Mouse (Mus musculus) forebrain, embryonic 15.5 days (tissue): ENCODE results near the gene Dnaaf3. TPM values are rescaled to one million over a fixed set of nuclear protein-coding genes. Genes with fewer than 3 reads are reported as not detected.

ENCODE experiments used
- ATAC-seq: fragments of 200-750 bp; cut with Nextera tagmentation; replicated peaks from 2 replicates; pipeline ENCODE4 v1.8.0; 2017; ENCODE audit warnings: mild to moderate bottlenecking, moderate TSS enrichment, moderate library complexity
- H3K27ac ChIP-seq: fragments of 300-500 bp; sonication (generic); replicated peaks from 2 replicates; pipeline ENCODE4 v1.5.1; 2015; ENCODE audit warnings: mild to moderate bottlenecking, inconsistent platforms
- H3K27me3 ChIP-seq: fragments of 300-500 bp; sonication (generic); 2 replicates; pipeline ENCODE4 v1.6.1; 2015; ENCODE audit warnings: inconsistent platforms
- H3K36me3 ChIP-seq: fragments of 300-500 bp; sonication (generic); 2 replicates; pipeline ENCODE4 v1.6.1; 2015; ENCODE audit warnings: mild to moderate bottlenecking, inconsistent platforms
- H3K4me1 ChIP-seq: fragments of 300-500 bp; sonication (generic); 2 replicates; pipeline ENCODE4 v1.6.1; 2015; ENCODE audit warnings: inconsistent platforms
- H3K4me2 ChIP-seq: fragments of 300-500 bp; sonication (generic); replicated peaks from 2 replicates; pipeline ENCODE4 v1.6.1; 2015; ENCODE audit warnings: mild to moderate bottlenecking, inconsistent platforms
- H3K4me3 ChIP-seq: fragments of 300-500 bp; sonication (generic); 2 replicates; pipeline ENCODE4 v1.5.1; 2015; ENCODE audit warnings: mild to moderate bottlenecking, inconsistent platforms
- H3K9ac ChIP-seq: fragments of 300-500 bp; sonication (generic); replicated peaks from 2 replicates; pipeline ENCODE4 v1.6.1; 2015; ENCODE audit warnings: mild to moderate bottlenecking, inconsistent platforms
- H3K9me3 ChIP-seq: fragments of 300-500 bp; sonication (generic); 2 replicates; pipeline ENCODE4 v1.6.1; 2016; ENCODE audit warnings: inconsistent platforms
- whole genome bisulfite sequencing: fragments of 180-500 bp; shearing (Covaris S2); methylation state at CpG from one replicate; pipeline ENCODE4 v1.1.7; 2015; ENCODE audit warnings: mixed read lengths; 5-methylcytosine and 5-hydroxymethylcytosine counted together
- polyA plus RNA-seq: library from polyadenylated mRNA; unstranded; fragments of >200 nt; fragmentation: Nextera tagmentation; extraction: Ambion mirVana; gene quantifications from 2 replicates; pipeline ENCODE4 v1.2.1, GENCODE M21; 2015

Dnaaf3 gene
- polyA plus RNA-seq, 1 experiment from 2014 or later: 1.7 TPM

DNA sequence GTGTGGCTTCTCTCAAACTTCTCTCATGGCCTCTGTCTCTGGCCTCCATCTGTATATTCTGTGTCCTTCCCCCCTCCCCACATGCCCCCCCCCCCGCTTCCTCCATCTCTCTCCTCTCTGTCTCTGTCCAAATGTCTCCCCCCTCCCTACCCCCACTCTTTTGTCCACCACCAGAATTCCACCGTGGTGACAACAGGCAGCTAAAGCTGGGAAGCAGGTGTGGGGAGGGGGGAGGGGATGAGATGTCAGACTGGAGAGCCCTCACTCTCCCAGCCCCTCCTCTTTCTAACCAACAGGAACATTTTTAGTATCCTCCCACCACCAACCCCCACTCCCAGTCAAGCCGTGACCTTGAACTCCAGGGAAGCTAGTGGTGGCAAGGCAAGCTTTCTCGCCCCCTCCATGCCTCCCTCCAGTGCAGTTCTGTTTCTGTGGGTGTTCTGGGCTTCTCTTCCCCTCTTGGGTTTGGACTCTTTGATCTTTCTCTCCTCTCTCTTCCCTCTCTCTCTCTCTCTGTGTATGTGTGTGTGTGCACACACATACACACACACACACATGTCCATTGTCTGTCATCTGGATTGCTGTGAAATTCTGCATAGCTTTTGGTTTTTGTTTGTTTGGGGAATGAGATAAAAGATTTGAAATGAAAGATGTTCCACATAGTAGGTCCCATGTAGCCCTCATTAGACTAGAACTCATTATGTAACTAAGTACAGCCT lies 15.8 kb downstream of the Dnaaf3 start, which contains the start of gene Tnnt1:
Gene Tnnt1, minus strand, starts transcription at position 51 of the 719 bp plus-strand sequence.
- WGBS: 20% methylated on average over 4 of the region's 4 CpGs
- H3K4me2 ChIP-seq: no peak within 1 kb of the TSS
- H3K4me1 ChIP-seq: peaks cover 8% of the 10 kb centered on the region; the same call in 1 of the 2 replicates
- no peak within 1 kb of the TSS for H3K9ac ChIP-seq
- ATAC-seq: no peak
- H3K36me3 ChIP-seq: no peaks in the 10 kb centered on the region
- no peaks in the 10 kb centered on the region for H3K9me3 ChIP-seq
- no peak within 1 kb of the TSS for H3K27ac ChIP-seq
- no peaks in the 10 kb centered on the region for H3K27me3 ChIP-seq
- H3K4me3 ChIP-seq: no peak within 1 kb of the TSS

DNA sequence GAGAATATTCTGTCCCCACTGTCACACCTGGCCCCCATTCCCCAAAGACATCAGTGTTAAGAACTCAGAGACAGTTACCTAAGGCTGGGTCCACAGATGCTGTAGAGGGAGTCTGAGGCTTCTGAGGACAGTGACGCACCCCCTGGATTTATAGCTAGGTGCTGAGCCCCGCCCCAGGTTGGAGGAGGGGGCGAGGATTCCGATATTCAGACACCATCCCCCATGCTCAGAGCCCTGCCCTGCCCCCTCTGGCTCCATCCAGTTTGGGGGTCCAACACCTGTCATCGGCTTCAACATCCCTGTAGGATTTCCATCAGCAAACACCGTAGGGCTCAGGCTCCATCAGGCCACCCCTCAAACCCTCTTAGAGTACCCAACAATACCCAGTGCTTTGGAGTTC lies 16.4 kb downstream of the Dnaaf3 start:
- no peaks in the 10 kb centered on the region for H3K9me3 ChIP-seq
- 0 out of 2 replicates have a peak, but pooled peaks cover 2% of the 10 kb centered on the region for H3K4me1 ChIP-seq
- no peaks in the 10 kb centered on the region for H3K36me3 ChIP-seq
- H3K9ac ChIP-seq: no peak overlapping the region
- 64% methylated on average over 6 of the region's 6 CpGs for WGBS
- no peak for ATAC-seq
- no peak overlapping the region for H3K4me2 ChIP-seq
- no peak overlapping the region for H3K27ac ChIP-seq
- H3K27me3 ChIP-seq: no peaks in the 10 kb centered on the region
- H3K4me3 ChIP-seq: no peak overlapping the region

DNA sequence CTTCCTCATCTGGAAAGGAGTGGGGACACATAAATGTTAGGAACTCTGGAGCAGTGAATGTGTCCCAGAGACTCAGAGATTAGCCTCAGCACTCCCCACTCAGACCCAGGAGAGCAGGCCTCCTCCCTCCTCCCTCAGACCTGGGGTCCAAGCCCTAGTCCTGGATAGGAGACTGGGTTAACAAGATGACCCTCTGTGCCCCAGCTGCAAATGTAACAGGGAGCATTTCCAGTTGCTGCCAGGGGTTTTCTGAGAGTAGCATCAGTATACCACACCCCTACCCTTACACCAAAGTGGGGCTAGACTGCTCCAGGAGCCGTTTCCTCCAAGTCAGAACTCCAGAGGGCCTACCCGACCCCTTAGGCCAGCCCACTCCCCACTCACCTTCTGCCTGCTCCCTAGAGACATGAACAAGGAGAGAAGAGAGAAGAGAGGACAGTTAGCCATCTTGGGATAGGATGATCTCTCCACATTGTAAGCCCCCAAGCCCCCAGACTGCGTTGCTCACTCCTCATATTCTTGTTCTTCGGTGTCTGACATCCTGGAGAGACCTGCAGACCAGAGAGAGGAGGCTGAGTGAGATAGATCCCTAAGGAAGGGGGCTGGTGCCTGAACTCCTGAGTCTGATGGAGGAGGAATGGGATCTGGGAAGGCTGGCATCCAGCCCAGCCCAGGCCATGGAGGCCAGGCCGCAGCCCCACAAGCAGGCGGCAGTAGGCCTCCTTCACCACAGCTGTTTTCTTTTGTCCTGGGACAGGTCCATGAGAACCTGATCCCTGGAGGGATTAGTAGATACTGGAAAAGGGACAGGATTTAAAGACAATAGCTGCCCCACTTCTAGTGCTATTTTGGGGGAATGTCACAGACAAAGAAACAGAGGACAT lies 18.2 kb downstream of the Dnaaf3 start:
- 48% methylated on average over 6 of the region's 6 CpGs for WGBS
- H3K27ac ChIP-seq: no peak overlapping the region
- H3K9me3 ChIP-seq: no peaks in the 10 kb centered on the region
- H3K9ac ChIP-seq: no peak overlapping the region
- H3K4me3 ChIP-seq: no peak overlapping the region
- ATAC-seq: no peak
- no peaks in the 10 kb centered on the region for H3K27me3 ChIP-seq
- 0 out of 2 replicates have a peak, but pooled peaks cover 5% of the 10 kb centered on the region for H3K4me1 ChIP-seq
- H3K36me3 ChIP-seq: no peaks in the 10 kb centered on the region
- no peak overlapping the region for H3K4me2 ChIP-seq

DNA sequence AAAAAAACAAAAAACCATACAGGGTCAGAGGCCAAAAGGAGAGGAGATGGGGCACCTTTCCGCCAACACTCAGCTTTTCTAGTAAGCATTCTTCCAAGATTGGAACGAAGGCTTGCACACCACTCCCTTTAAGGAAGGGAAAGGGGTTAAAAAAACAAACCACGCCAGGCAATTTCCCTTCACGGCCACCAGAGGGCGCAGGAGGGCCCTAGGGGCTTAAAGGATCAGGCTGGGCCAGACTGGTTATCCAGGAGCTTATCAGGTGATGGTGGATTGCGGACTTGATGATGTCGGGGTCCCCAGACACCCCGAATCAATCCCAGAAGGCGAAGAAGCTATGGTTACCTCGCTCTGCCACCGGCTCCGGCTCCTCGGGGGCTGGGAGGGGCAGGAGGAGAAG lies 19.0 kb downstream of the Dnaaf3 start:
- Histone ChIP-seq H3K27me3 (no peaks in the 10 kb centered on the region), H3K4me2 (no peak overlapping the region), H3K36me3 (no peaks in the 10 kb centered on the region), H3K9ac (no peak overlapping the region), H3K4me1 (0 out of 2 replicates have a peak, but pooled peaks cover 5% of the 10 kb centered on the region), H3K27ac (no peak overlapping the region), H3K4me3 (no peak overlapping the region), H3K9me3 (no peaks in the 10 kb centered on the region)
- ATAC-seq: no peak
- WGBS: 31% methylated on average over 13 of the region's 13 CpGs

DNA sequence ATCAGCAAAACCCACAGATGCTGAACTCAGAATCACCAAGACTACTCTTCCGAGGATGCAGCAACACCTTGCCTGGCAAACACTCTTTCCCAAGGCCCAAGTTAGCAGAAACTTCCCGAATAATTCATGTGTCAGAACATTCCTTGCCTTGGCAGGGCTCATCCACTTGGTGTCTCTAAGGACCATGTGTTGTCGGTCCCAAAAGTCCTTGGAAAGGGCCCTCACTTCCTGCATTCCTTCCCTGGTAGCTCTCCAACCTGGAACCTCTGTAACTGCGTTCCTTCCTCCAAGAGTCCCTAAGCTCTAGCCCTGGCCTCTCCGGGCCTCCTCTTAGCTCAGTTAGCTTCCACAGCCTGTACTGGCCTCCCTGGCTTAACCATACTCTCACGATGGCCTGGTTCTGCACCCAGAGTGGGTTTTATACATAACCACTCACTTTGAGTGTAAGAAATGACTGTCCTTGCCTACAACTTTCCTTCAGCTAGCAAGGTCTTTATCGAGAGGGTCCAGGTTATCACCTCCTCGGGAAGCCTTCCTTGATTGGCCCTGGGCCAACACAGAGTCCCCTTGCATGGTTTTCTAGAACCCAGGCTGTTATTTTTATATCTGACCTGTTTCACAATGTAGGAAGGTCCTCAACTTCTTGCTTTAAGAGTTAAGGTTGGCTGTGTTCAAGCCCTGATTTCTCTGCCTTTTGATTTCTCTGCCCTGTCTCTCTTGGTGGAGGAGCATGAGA lies 20.6 kb downstream of the Dnaaf3 start:
- Histone ChIP-seq H3K36me3 (no peaks in the 10 kb centered on the region), H3K9ac (no peak overlapping the region), H3K4me2 (no peak overlapping the region), H3K4me3 (no peak overlapping the region), H3K27me3 (no peaks in the 10 kb centered on the region), H3K4me1 (0 out of 2 replicates have a peak, but pooled peaks cover 5% of the 10 kb centered on the region), H3K27ac (no peak overlapping the region), H3K9me3 (no peaks in the 10 kb centered on the region)
- WGBS: 83% methylated on average over 8 of the region's 8 CpGs
- ATAC-seq: no peak

DNA sequence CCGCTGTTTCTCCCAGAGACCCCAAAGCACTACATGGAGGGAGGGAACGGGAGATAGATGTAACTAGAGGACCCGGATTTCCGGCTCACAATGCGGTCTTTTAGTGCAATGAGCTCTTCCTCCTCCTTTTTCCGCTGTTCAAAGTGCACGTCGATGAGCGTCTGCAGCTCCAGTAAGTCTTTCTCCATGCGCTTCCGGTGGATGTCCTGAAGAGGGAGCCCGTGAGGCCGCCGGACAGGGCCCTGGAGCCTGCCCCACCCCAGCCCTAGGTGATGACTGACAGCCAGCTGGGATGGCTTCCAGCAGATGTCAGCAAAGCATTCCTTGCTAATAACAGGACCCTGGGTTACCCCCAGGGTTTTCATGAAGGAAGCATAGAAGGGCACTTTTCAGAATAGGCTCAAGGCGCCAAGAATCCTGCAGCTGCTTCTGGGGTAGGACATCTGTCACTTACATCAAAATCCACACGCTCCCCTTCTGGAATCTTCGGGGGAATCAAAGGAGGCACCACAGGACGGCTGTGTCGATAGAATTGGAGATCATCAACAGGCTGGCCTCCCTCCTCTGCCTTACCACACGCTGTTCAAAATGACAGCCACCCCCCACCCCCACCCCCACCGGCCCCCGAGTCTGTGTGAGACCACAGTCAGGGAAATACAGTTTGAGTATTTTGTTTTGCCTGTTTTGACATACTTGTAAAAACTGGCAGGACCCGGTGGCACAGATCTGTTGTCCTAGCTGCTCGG lies 22.2 kb downstream of the Dnaaf3 start:
- Histone ChIP-seq H3K9me3 (no peaks in the 10 kb centered on the region), H3K4me3 (no peak overlapping the region), H3K36me3 (no peaks in the 10 kb centered on the region), H3K4me2 (no peak overlapping the region), H3K27ac (no peak overlapping the region), H3K9ac (no peak overlapping the region), H3K27me3 (no peaks in the 10 kb centered on the region), H3K4me1 (0 out of 2 replicates have a peak, but pooled peaks cover 5% of the 10 kb centered on the region)
- 13% methylated on average over 24 of the region's 24 CpGs for WGBS
- peak; percentile 70 for ATAC-seq

DNA sequence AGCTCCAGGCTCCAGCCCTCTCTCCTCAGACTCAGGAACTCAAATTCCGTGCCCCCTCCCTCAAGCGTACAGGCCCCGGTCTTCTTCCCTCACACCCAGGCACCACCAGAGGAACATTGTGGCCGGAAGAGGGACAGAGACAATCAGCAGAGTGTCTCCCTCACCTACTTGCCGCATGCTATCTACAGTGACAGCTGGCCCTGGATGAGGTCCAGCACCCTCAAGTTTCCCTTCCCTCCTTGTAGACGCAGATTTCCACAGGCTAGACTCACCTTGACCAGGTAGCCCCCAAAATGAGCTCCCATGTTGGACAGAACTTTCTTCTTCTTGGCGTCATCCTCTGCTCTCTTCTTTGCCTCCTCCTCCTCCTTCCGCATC lies 23.5 kb downstream of the Dnaaf3 start:
- Histone ChIP-seq H3K4me3 (no peak overlapping the region), H3K4me2 (no peak overlapping the region), H3K9me3 (no peaks in the 10 kb centered on the region), H3K9ac (no peak overlapping the region), H3K27me3 (no peaks in the 10 kb centered on the region), H3K4me1 (0 out of 2 replicates have a peak, but pooled peaks cover 5% of the 10 kb centered on the region), H3K27ac (no peak overlapping the region), H3K36me3 (no peaks in the 10 kb centered on the region)
- no peak for ATAC-seq
- WGBS: 91% methylated on average over 8 of the region's 8 CpGs

DNA sequence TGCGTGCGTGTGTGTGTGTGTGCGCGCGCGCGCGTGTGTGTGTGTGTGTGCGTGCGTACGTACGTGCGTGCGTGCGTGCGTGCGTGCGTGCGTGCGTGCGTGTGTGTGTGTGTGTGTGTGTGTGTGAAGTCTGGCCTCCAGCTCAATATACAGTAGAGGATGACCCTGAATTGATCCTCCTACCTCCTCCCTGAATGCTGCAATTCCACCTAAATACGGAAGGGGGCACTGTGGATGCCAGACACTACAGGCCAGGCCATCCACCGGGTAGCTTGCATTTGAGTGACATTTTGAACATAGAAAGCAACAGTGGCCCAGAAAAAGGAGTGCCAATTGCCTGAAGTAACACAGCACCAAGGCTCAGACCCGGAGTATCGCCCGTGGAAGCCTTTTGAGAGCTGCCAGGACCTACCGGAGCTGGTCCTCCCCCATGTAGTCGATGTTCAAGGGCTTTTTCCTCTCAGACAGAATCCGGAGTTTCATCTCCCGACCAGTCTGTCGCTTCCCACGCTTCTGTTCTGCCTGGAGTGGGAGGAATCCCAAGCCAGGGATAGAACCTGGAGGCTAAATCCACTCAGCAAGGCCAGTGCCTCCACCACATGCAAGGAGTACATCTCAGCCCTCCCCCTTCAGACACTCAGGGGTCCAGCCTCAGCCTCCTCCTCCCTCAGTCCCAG lies 24.1 kb downstream of the Dnaaf3 start:
- 0 out of 2 replicates have a peak, but pooled peaks cover 5% of the 10 kb centered on the region for H3K4me1 ChIP-seq
- no peak overlapping the region for H3K9ac ChIP-seq
- no peaks in the 10 kb centered on the region for H3K27me3 ChIP-seq
- ATAC-seq: no peak
- no peak overlapping the region for H3K27ac ChIP-seq
- no peaks in the 10 kb centered on the region for H3K9me3 ChIP-seq
- no peak overlapping the region for H3K4me3 ChIP-seq
- H3K4me2 ChIP-seq: no peak overlapping the region
- H3K36me3 ChIP-seq: no peaks in the 10 kb centered on the region
- WGBS: 80% methylated on average over 32 of the region's 32 CpGs

DNA sequence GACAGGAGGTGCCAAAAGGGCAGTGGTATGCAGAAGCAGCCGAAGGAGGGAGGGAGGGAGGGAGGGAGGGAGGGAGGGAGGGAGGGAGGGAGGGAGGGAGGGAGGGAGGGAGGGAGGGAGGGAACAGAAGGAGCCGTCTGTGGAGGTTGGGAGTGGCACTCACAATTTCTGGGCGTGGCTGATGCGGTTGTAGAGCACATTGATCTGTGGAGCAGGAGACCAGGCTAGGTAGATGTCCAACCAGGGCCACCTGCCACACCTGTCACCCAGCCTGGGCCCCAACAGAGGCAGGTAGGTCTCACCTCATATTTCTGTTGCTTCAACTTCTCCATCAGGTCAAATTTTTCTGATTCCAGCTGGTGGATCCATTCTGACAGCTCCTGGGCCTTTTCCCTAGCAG lies 25.0 kb downstream of the Dnaaf3 start:
- H3K36me3 ChIP-seq: no peaks in the 10 kb centered on the region
- H3K4me2 ChIP-seq: no peak overlapping the region
- 68% methylated on average over 4 of the region's 4 CpGs for WGBS
- no peaks in the 10 kb centered on the region for H3K9me3 ChIP-seq
- no peak overlapping the region for H3K27ac ChIP-seq
- no peak overlapping the region for H3K4me3 ChIP-seq
- peaks cover 10% of the 10 kb centered on the region for H3K4me1 ChIP-seq
- no peak for ATAC-seq
- no peaks in the 10 kb centered on the region for H3K27me3 ChIP-seq
- no peak overlapping the region for H3K9ac ChIP-seq

DNA sequence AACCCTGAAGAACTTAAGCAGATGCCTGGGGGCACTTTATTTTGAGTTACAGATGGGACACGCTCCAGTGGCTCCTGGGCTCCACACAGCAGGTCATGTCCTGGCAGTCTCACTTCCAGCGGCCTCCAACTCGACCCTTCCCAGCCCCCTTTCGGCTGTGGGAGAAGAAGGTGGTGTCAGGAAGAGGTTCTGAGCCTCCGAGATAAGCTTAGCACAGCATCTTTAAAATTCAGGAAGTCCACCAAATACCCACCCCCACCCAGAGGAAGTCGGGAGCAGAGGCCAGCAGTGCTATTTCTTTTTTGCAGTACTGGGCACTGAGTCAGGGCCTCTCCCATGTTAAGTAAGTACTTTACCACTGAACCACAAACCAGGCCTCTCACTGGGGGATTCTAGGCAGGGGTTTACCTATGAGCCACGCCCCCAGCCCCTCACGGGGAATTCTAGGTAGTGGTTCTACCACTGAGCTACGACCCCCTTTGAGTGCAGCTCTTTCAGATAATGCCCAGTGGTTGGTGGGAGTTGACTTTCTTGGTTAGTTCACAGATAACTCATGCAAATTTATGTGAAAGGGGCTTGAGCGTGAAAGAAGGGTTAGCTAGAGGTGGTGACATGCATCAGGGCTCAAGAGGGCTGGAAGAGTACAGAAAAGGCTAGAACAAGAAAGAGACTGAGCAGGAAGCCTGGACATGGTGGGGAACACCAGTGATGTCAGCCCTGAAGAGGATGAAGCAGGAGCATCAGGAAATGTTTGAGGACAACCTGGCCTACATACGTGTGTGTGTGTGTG lies 27.4 kb downstream of the Dnaaf3 start:
- no peak for ATAC-seq
- peaks cover 18% of the 10 kb centered on the region for H3K4me1 ChIP-seq
- 68% methylated on average over 11 of the region's 11 CpGs for WGBS
- no peak overlapping the region for H3K4me2 ChIP-seq
- no peak overlapping the region for H3K4me3 ChIP-seq
- no peaks in the 10 kb centered on the region for H3K27me3 ChIP-seq
- H3K9me3 ChIP-seq: no peaks in the 10 kb centered on the region
- no peak overlapping the region for H3K9ac ChIP-seq
- H3K27ac ChIP-seq: no peak overlapping the region
- H3K36me3 ChIP-seq: no peaks in the 10 kb centered on the region
